Mouse (Mus musculus): ENCODE results near the gene Foxd3.
A peak's percentile ranks its signal among the peaks of the same experiment; 100 is the strongest.
"Not testable (repeated sequence)": the region's sequence is repeated elsewhere in the genome, so short reads cannot be mapped to it uniquely, and the experiment has no call there.

Foxd3 gene

GRCm38 (mm10) chr4:99655937-99656604 is at the start of gene Foxd3:
Foxd3 (plus strand) TSS chr4:99656299.
- DNase-seq (ENCODE audit: extremely low spot score, low spot score), result peak; percentile 67

GRCm38 (mm10) chr4:99612156-99612555 is 43.9 kb upstream of the Foxd3 start:
- no peak for DNase-seq (ENCODE audit: extremely low spot score, low spot score)

DNA sequence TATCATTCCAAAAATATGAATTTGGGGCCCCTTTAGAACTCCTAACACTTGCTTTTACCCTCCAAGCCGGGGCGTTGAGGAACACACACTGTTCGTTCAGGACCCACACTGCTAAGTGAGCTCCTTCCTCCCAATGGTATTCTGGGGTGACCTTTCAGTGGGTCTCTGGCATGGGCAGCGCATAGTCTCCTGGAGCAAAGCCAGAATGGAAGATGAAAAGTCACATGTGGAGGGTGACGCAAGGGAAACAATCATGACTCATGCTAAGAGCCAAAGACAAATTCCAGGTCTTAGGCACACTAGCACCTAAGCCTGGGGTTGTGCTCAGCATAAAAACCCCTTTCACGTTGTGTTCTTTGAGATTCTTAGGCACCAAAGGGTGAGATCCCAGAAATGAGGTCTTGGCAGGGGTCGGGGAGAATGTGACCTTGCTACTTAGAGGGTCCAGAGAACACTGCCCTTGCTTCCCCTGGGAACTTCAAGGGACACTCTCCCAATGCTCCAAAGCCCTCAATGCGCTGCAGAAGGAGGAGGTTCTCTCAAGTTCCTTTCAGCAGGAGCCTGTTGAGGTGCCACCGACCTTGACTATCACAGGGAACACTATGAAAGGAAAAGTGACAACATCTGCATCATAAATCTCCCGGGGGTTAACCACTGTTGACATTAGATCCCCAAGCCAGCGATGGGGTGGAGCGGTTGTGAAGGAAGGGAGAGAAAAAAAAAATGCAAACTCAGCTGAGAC is 43.3 kb upstream of the Foxd3 start:
- no peak for DNase-seq (ENCODE audit: extremely low spot score, low spot score)

- DNase-seq (ENCODE audit: extremely low spot score, low spot score), result peak; percentile 17
These were observed 29.9 kb upstream of the Foxd3 start for GRCm38 (mm10) chr4:99626047-99626844.

GRCm38 (mm10) chr4:99627057-99627456 is 29.0 kb upstream of the Foxd3 start:
- no peak for DNase-seq (ENCODE audit: extremely low spot score, low spot score)

GRCm38 (mm10) chr4:99636038-99636437 is 20.1 kb upstream of the Foxd3 start:
- no peak for DNase-seq (ENCODE audit: extremely low spot score, low spot score)

DNA sequence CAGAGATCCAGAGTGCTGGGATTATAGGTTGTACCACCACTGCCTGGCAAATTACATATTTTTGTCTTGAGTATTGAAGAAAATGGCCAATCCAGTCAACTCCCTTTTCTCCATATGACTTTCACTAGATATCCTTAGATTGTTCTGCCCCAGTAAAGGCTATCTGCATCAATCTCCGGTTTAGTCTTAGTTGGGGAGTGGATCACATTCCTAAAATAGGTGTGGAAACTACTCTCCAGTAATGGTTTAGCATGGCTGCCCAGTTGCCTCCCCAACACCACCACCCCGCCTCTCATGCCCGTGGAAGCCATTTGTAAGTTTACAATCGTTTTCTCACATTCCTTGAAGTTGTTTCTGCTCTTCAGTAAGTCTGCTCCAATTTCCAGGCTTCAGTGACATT is 19.4 kb upstream of the Foxd3 start:
- DNase-seq (ENCODE audit: extremely low spot score, low spot score), result no peak

DNA sequence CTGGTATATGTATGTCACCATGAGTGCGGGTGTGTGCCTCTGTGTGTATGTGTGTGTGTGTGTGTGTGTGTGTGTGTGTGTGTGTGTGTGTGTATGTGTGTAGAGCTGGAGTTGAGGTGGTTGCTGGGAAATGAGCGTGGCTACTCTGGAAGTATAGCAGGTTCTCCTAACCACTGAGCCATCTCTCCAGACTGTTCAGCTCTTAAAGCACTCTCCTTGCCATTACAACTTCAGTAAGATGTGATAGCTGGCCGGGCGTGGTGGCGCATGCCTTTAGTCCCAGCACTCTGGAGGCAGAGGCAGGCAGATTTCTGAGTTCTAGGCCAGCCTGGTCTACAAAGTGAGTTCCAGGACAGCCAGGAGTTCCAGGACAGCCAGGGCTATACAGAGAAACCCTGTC is 15.5 kb upstream of the Foxd3 start:
- not testable (repeated sequence) for DNase-seq (ENCODE audit: extremely low spot score, low spot score)

DNA sequence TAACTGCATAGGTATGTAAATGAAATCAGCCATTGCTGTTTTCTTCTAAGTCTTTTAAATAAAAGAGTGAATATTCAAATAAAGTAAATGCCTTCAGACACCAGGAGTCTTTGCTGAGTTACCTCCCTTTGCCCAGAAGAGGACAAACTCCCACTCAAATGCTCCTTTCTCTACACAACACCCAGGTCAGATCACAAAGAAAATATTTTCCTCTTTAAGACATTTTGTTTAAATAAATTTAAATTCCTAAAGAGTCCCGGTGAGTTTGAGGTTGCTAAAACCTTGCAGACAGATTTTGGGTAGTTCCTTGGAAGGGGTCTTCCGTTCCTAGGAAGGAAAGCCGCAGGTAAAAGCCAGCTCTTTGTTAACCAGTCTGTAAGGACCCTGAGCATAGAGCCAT is 14.2 kb upstream of the Foxd3 start:
- no peak for DNase-seq (ENCODE audit: extremely low spot score, low spot score)

DNA sequence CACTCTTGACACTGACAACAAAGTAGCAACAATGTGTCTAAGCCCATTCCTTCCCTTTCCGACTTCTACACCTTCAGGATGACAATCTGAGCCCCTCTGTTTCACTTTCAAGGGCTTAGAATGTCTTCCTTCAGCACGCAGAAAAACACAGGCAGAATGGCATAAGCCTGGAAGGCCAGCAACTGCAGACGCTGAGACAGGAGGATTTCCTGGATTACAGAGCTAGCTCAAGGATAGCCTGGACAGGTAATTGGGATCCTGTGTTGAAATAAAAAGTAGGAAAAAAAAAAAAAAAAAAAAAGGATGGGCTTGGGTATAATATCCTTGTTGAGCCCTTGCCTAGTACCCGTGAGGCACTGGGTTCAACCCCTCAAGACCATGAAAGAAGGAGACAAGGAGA is 10.5 kb upstream of the Foxd3 start:
- no peak for DNase-seq (ENCODE audit: extremely low spot score, low spot score)

- peak; percentile 46 for DNase-seq (ENCODE audit: extremely low spot score, low spot score)
These were observed 5.8 kb upstream of the Foxd3 start for GRCm38 (mm10) chr4:99650088-99650944.

- peak; percentile 74 for DNase-seq (ENCODE audit: extremely low spot score, low spot score)
These were observed 5.0 kb upstream of the Foxd3 start for GRCm38 (mm10) chr4:99650945-99651690.

DNA sequence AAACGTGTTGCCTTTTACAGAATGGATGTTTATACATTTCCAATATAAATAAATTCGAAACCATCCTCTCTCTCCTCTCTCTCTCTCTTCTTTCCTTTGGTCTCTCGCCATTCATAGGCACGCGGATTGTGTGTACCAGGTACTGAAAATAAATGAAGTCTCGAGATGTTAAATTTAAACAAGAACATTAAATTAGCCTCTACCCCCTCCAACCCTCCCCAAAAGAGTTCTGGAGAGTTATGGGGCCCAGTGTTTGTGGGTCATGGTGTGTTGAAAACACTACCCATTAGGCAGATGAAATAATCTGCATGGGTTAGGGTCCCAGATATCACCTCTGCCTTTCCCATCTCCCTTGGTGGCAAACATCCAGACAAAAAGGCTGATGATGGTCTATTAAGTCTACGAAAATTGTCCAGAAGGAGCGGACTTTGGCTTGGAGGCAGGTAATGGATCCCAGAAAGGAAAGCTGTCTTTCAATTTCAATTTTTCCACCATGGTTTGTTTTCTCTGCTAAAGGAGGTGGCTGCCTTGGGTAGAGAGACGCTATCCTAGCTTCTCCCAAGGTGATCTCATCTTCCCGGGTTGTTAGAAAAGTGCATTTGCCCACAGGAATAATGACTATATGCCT is 4.2 kb upstream of the Foxd3 start:
- DNase-seq (ENCODE audit: extremely low spot score, low spot score), result peak; percentile 34

DNA sequence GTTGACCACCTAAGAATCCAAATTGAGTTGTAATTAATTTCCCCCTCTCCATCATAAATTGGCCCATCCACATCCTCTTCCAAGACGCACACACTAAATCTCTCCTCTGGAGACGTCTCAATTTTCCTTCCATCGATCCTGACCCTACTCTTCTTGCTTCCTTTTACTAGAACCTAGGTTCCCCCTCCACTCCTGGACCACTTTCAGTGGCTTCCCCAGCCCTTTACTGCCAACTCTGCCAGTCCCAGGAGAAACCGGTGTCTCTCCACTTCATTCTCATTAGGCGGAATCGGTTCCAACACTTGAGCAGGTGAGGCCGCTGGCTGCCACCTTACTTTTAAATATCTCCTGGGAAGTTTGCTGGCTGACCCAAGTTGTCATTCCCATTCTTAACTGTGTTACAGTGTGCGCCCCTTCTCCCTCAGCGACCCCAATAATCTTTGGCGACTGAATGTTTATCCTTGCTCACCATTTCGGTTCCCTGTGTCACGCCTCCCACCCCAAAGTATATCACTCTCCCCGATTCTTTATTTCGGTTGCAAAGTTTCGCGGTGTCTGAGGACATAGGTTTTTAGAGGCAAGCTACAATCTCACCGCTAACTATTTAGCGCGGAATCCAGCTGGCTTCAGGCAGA is 3.4 kb upstream of the Foxd3 start:
- peak; percentile 63 for DNase-seq (ENCODE audit: extremely low spot score, low spot score)

DNA sequence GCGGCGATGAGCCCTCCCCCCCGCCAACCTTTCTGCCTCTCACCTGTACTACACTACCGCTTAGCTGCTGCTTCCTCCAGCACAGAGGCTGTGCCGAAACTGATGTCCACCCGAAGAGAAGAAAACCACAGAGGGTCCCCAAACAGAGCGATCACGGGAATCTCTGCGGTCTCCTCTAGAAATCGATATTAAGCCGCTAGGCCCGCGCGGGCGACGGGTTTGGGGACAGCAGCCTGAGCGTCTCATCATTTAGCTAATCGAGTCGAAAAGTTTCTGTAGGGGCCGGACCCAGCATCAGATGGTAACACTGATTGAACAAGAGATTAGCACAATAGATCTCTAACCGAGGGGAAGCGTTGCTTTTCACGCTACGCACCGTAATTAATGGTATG is 2.9 kb upstream of the Foxd3 start:
- no peak for DNase-seq (ENCODE audit: extremely low spot score, low spot score)

DNA sequence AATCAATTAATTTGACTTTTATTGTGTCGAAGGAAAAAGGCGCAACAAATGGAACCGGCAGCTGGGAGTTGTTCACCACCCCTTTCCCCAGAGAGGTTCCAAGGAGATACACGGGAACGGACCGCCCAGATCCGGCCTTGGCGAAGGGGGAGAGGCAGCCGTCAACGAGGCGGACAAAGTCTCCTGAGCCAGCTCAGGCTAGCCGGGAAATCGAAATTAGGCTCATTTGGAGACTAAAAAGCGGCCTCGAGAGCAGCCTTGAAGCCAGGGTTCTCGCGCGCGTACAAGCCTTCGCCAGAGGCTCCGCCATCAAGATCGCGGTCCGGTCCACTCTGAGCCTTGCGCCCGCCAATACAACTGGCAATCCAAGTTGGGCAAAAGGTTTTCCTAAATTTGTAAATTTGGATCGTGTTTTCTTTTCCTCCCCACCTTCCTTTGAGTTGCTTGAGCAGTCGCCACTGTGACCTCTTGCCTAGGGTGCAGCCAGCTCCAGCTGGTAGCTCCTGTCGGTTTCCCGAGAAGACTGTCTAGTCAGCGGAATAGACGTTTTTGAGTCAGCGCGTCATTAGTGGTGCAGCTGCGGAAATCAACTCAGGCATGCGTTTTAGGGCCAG is 2.4 kb upstream of the Foxd3 start:
- peak; percentile 68 for DNase-seq (ENCODE audit: extremely low spot score, low spot score)

DNA sequence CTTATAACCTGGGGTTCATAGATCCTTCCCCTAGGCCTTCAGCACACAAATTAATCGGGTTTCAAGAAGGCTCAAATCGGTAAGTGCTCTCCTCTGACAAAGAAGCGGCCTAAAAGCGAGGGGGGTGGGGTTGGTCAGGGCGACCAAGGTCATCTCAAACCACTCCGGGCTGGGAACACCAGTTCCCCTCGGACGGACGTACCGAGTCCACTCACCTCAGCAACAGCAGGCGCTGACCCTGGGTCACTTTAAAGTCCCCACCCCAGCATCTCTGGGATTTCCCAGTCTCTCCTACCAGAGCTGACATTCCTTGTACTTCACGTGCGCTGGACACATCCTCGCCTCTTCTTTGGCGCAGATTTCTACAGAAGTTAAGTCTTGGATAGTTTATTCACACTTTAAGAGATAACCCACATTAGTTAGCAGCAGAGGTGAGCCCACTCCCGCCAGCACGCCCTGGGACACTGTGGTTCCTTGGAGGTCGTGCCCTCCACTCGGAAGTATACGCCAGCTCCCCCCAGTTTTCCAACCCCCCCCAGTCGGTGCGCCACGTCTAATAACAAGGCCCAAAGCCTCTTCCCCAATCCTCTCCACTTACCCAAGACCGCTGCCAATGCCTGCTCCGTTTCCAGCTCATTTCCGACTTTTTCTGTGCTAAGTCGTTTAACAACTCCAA is 1.3 kb upstream of the Foxd3 start:
- peak; percentile 53 for DNase-seq (ENCODE audit: extremely low spot score, low spot score)

DNA sequence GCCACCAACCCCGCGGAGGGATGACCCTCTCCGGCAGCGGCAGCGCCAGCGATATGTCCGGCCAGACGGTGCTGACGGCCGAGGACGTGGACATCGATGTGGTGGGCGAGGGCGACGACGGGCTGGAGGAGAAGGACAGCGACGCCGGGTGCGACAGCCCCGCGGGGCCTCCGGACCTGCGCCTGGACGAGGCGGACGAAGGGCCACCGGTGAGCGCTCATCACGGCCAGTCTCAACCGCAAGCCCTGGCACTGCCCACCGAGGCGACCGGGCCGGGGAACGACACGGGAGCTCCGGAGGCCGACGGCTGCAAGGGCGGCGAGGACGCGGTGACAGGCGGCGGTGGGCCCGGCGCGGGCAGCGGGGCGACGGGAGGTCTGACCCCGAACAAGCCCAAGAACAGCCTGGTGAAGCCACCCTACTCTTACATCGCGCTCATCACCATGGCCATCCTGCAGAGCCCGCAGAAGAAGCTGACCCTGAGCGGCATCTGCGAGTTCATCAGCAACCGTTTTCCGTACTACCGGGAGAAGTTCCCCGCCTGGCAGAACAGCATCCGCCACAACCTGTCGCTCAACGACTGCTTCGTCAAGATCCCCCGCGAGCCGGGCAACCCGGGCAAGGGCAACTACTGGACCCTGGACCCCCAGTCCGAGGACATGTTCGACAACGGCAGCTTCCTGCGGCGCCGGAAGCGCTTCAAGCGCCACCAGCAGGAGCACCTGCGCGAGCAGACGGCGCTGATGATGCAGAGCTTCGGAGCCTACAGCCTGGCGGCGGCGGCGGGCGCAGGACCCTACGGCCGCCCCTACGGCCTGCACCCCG is 718 bp downstream of the Foxd3 start:
- DNase-seq (ENCODE audit: extremely low spot score, low spot score), result peak; percentile 70

All from neural tube, embryonic 10.5 days (tissue).